Mouse (Mus musculus): ENCODE data around the gene Frmd4a.

The Frmd4a gene

GRCm38 (mm10) chr2:4137493-4137892 lies 120.0 kb downstream of the Frmd4a start:
- no peak for DNase-seq (ENCODE audit: low read depth, low spot score)

- DNase-seq (ENCODE audit: low read depth, low spot score), result no peak
Observed at GRCm38 (mm10) chr2:4142221-4142950, 124.9 kb downstream of the Frmd4a start.

GRCm38 (mm10) chr2:4144424-4144823 lies 126.9 kb downstream of the Frmd4a start:
- DNase-seq (ENCODE audit: low read depth, low spot score), result no peak

GRCm38 (mm10) chr2:4152521-4153040 lies 135.1 kb downstream of the Frmd4a start:
- DNase-seq (ENCODE audit: low read depth, low spot score), result no peak

GRCm38 (mm10) chr2:4153131-4153631 lies 135.7 kb downstream of the Frmd4a start:
- DNase-seq (ENCODE audit: low read depth, low spot score), result no peak

- DNase-seq (ENCODE audit: low read depth, low spot score), result no peak
Observed at GRCm38 (mm10) chr2:4154036-4154653, 136.6 kb downstream of the Frmd4a start.

GRCm38 (mm10) chr2:4154654-4155047 lies 137.1 kb downstream of the Frmd4a start:
- DNase-seq (ENCODE audit: low read depth, low spot score), result no peak

- DNase-seq (ENCODE audit: low read depth, low spot score), result no peak
Observed at GRCm38 (mm10) chr2:4155406-4155805, 137.9 kb downstream of the Frmd4a start.

GRCm38 (mm10) chr2:4156511-4156910 lies 139.0 kb downstream of the Frmd4a start:
- no peak for DNase-seq (ENCODE audit: low read depth, low spot score)

GRCm38 (mm10) chr2:4157396-4157795 lies 139.9 kb downstream of the Frmd4a start:
- no peak for DNase-seq (ENCODE audit: low read depth, low spot score)

GRCm38 (mm10) chr2:4159574-4160203 lies 142.2 kb downstream of the Frmd4a start:
- DNase-seq (ENCODE audit: low read depth, low spot score), result peak; percentile 36

- DNase-seq (ENCODE audit: low read depth, low spot score), result no peak
Observed at GRCm38 (mm10) chr2:4166191-4166590, 148.7 kb downstream of the Frmd4a start.

- no peak for DNase-seq (ENCODE audit: low read depth, low spot score)
Observed at GRCm38 (mm10) chr2:4167131-4167530, 149.6 kb downstream of the Frmd4a start.

GRCm38 (mm10) chr2:4169726-4170125 lies 152.2 kb downstream of the Frmd4a start:
- no peak for DNase-seq (ENCODE audit: low read depth, low spot score)

- no peak for DNase-seq (ENCODE audit: low read depth, low spot score)
Observed at GRCm38 (mm10) chr2:4170189-4170588, 152.7 kb downstream of the Frmd4a start.

- no peak for DNase-seq (ENCODE audit: low read depth, low spot score)
Observed at GRCm38 (mm10) chr2:4184991-4185390, 167.5 kb downstream of the Frmd4a start.

GRCm38 (mm10) chr2:4187521-4187920 lies 170.0 kb downstream of the Frmd4a start:
- no peak for DNase-seq (ENCODE audit: low read depth, low spot score)

GRCm38 (mm10) chr2:4188303-4188702 lies 170.8 kb downstream of the Frmd4a start:
- no peak for DNase-seq (ENCODE audit: low read depth, low spot score)

GRCm38 (mm10) chr2:4190345-4190744 lies 172.8 kb downstream of the Frmd4a start:
- no peak for DNase-seq (ENCODE audit: low read depth, low spot score)

- no peak for DNase-seq (ENCODE audit: low read depth, low spot score)
Observed at GRCm38 (mm10) chr2:4190995-4191394, 173.5 kb downstream of the Frmd4a start.

- no peak for DNase-seq (ENCODE audit: low read depth, low spot score)
Observed at GRCm38 (mm10) chr2:4193206-4193605, 175.7 kb downstream of the Frmd4a start.

- DNase-seq (ENCODE audit: low read depth, low spot score), result no peak
Observed at GRCm38 (mm10) chr2:4194324-4195014, 177.0 kb downstream of the Frmd4a start.
